Mouse (Mus musculus) spleen, adult 2 months (tissue): Measurements from ENCODE around the gene Nptx1. TPM values are rescaled to one million over a fixed set of nuclear protein-coding genes. Genes with fewer than 3 reads are reported as not detected.

Source experiments
- DNase-seq, 2 experiments: peaks; one replicate each; pipeline versions ENCODE4 v3.0.0 to v3.0.0-alpha.2; 2012 to 2021; ENCODE audit warnings: low spot score in 2 of 2, low read depth in 1 of 2
- H3K27ac ChIP-seq: fragments of 200-500 bp; 2 replicates; pipeline ENCODE4 v1.5.1; 2012; ENCODE audit warnings: low read length, inconsistent platforms; ENCODE audit not compliant: insufficient read depth
- H3K27me3 ChIP-seq: fragments of 200-500 bp; 2 replicates; pipeline ENCODE4 v1.6.1; 2012; ENCODE audit warnings: mild to moderate bottlenecking, moderate library complexity, low read length, inconsistent platforms; ENCODE audit not compliant: control insufficient read depth, insufficient read depth
- H3K36me3 ChIP-seq: fragments of 200-500 bp; 2 replicates; pipeline ENCODE4 v1.6.1; 2012; ENCODE audit warnings: mild to moderate bottlenecking, low read length, inconsistent platforms; ENCODE audit not compliant: control insufficient read depth, insufficient read depth
- H3K4me1 ChIP-seq: fragments of 200-500 bp; 2 replicates; pipeline ENCODE4 v1.6.1; 2011; ENCODE audit warnings: inconsistent platforms; ENCODE audit not compliant: control insufficient read depth, insufficient read depth, insufficient read length
- H3K4me3 ChIP-seq: fragments of 200-500 bp; 2 replicates; pipeline ENCODE4 v1.5.1; 2011; ENCODE audit warnings: mild to moderate bottlenecking, inconsistent platforms; ENCODE audit not compliant: insufficient read depth, insufficient read length; ENCODE audit errors: extremely low read depth
- CTCF ChIP-seq: fragments of 200-500 bp; IDR thresholded peaks from 2 replicates; pipeline ENCODE4 v1.5.1; 2011; ENCODE audit warnings: mild to moderate bottlenecking, inconsistent platforms; ENCODE audit not compliant: insufficient read depth, insufficient read length, insufficient replicate concordance; ENCODE audit errors: extremely low read depth
- POLR2A ChIP-seq: fragments of 200-500 bp; IDR thresholded peaks from 2 replicates; pipeline ENCODE4 v1.6.1; 2011; ENCODE audit warnings: low read depth, low read length, inconsistent platforms
- WGBS: fragments of 180-500 bp; shearing (Covaris S2); methylation state at CpG from one replicate; pipeline ENCODE4 v1.1.7; 2018; 5-methylcytosine and 5-hydroxymethylcytosine counted together
- polyA plus RNA-seq: library from polyadenylated mRNA; depleted of rRNA; stranded (reverse); fragments of >200 nt; gene quantifications from 2 replicates; pipeline ENCODE4 v1.2.3, GENCODE M21; 2012; rRNA removed

Gene Nptx1
- 0.02 and 0.06 TPM in 2 replicates for polyA plus RNA-seq

DNA sequence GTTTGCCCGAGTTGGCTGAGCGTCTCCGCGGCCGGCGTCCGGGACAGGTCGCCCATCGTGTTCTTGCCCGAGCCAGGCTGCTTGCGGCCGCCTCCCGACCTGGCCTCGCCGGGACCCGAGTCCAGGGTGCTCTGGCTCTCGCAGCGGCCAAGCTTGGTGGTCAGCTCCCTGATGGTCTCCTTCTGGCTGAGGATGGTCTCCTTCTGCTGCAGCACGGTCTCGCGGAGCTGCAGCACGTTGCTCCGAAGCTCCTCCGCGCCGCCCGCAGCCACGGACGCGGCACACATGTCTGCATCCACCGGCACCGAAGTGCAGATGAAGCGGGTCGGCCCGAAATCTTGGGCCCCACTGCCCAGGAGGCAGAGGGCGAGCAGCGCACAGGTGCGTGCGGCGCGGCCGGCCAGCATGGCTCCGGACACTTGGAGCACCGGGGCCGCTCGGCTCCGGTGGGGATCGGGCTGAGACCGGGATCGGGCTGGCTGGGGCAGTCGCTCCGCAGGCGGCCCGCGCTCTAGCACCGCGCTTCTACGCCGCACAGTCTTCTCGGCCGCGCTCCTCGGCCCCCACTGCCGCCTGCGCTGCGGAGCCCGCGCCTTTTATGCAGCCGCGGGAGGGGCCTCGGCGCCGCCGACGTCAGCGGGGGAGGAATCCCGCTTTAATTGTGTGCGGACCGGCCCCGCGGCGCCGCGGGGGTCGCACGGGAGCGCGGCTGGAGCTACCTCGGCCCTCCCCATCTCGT is at the start of gene Nptx1:
Gene Nptx1 (minus strand): TSS at position 571 of the 739 bp plus-strand sequence.
- no peak for DNase-seq

DNA sequence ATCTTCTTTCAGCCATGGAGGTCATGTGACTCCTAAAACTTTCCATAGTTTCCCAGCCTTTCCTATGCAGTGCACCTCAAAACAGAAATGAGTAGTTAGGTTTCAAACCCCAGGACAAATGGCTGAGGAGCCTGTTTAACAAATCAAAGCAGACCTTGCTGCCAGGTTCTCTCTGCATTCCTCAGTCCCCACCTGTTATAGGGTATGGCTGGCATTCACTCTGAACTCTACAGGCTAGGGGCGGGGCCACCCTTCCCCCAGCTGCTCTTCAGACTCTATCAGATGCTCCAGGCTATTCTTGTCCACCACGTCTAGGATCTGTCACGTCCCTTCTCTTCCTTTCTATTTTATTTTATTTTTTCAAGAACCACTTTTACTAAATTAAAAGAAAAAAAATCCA is 46.4 kb upstream of the Nptx1 start:
- no peak for TF ChIP-seq CTCF
- TF ChIP-seq POLR2A: no peak
- 45% methylated on average over 3 of the region's 3 CpGs for WGBS
- Histone ChIP-seq H3K4me1 (peaks cover 5% of the 10 kb centered on the region; the same call in 1 of the 2 replicates), H3K4me3 (no peak overlapping the region), H3K27ac (no peak overlapping the region), H3K27me3 (peaks cover 5% of the 10 kb centered on the region; the same call in 1 of the 2 replicates), H3K36me3 (no peaks in the 10 kb centered on the region)
- DNase-seq: no peak

More for the DNA sequence above, at the start of gene Nptx1:
- Histone ChIP-seq H3K27ac (no peak within 1 kb of the TSS), H3K36me3 (no peaks in the 10 kb centered on the region), H3K27me3 (peaks cover 31% of the 10 kb centered on the region), H3K4me1 (peaks cover 22% of the 10 kb centered on the region), H3K4me3 (peak within 1 kb of the TSS; percentile 46; the same call in 1 of the 2 replicates)
- 1% methylated on average over 86 of the region's 90 CpGs for WGBS
- TF ChIP-seq CTCF: no peak
- TF ChIP-seq POLR2A: no peak

DNA sequence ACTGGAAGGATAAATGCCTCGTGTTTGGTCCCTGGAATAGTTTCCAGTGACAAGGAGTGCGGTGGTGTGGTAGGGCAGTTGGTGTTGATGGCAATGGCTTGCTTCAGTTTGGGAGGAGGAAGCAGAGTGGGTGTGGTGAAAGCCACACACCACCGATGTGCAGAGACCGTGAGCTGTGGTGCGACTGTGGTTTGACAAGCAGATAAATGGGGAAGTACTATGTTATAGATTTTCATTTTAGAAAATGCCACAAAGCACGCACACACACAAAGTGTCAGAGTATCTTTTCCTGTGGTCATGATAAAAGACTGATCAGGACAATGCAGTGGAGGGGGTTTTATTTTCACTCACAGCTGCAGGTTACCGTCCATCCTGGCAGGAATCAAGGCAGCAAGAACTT is 41.7 kb upstream of the Nptx1 start:
- Histone ChIP-seq H3K36me3 (no peaks in the 10 kb centered on the region), H3K27me3 (peaks cover 6% of the 10 kb centered on the region; the same call in 1 of the 2 replicates), H3K4me3 (no peak overlapping the region), H3K27ac (no peak overlapping the region), H3K4me1 (peaks cover 8% of the 10 kb centered on the region; the same call in 1 of the 2 replicates)
- no peak for TF ChIP-seq POLR2A
- no peak for TF ChIP-seq CTCF
- WGBS: 7% methylated on average over 7 of the region's 7 CpGs
- DNase-seq: peak; percentile 61 to 69

DNA sequence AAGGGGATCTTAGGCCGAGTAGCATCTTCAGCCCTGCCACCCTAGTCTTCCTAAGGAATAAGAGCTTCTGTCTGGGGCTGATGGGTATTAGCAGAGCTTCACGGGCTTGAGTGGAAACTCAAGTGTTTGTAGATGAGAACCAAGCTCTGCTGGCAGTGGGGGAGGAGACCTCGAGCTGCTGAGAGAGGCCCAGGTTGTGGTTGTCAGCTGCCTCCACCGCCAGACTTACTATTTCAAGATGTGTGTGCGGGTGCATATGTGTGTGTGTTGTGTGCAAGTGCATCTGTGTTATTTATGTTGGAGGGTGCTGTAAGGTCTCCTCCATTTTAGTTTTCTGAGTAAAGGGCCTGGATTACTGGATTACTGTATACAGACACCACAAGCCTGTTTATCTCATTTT is 39.6 kb upstream of the Nptx1 start:
- TF ChIP-seq POLR2A (no peak), CTCF (no peak)
- 52% methylated on average over 5 of the region's 5 CpGs for WGBS
- DNase-seq: no peak
- peaks cover 3% of the 10 kb centered on the region; the same call in 1 of the 2 replicates for H3K27me3 ChIP-seq
- peaks cover 8% of the 10 kb centered on the region; the same call in 1 of the 2 replicates for H3K4me1 ChIP-seq
- no peaks in the 10 kb centered on the region for H3K36me3 ChIP-seq
- no peak overlapping the region for H3K27ac ChIP-seq
- H3K4me3 ChIP-seq: no peak overlapping the region

DNA sequence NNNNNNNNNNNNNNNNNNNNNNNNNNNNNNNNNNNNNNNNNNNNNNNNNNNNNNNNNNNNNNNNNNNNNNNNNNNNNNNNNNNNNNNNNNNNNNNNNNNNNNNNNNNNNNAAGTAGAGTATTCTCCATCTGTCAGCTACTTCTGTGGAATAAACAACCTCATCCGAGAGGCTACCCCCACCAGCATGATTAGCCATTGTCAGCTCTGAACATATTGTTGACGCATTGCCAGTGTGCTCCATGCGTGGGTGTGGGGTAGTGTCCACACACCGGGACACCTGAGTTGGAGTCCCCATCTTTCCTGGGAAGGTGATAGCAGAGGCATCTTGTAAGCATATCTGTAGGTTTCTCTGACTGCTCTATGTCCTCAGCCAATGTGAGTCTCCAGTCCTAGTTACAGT is 39.0 kb upstream of the Nptx1 start:
- no peak for DNase-seq
- H3K4me1 ChIP-seq: peaks cover 8% of the 10 kb centered on the region; the same call in 1 of the 2 replicates
- H3K36me3 ChIP-seq: no peaks in the 10 kb centered on the region
- WGBS: 91% methylated on average over 4 of the region's 4 CpGs
- TF ChIP-seq CTCF (no peak), POLR2A (no peak)
- H3K27ac ChIP-seq: no peak overlapping the region
- H3K27me3 ChIP-seq: peaks cover 3% of the 10 kb centered on the region; the same call in 1 of the 2 replicates
- H3K4me3 ChIP-seq: no peak overlapping the region

DNA sequence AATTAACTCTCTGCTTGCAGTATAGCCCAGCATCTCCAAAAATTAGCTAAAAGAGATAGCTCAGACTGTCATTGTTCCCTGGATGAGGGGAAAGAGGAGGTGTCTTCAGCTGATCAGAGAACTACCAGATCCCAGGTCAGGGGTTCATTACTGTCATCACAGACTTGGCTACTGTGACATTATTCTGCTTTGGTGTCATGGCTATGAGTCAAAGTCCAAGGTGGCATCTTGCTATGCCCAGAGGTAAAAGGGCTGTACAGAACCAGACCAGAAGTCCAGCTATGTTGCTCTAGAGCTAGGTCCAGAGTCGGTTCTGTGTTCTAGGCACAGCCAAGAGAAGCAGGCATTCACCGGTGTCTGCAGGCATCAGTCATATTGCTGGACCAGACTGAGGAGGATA is 30.2 kb upstream of the Nptx1 start:
- Histone ChIP-seq H3K4me1 (no peaks in the 10 kb centered on the region), H3K36me3 (no peaks in the 10 kb centered on the region), H3K27ac (no peak overlapping the region), H3K27me3 (no peaks in the 10 kb centered on the region), H3K4me3 (no peak overlapping the region)
- no peak for TF ChIP-seq POLR2A
- no peak for TF ChIP-seq CTCF
- no peak for DNase-seq
- WGBS: 84% methylated on average over 2 of the region's 2 CpGs

DNA sequence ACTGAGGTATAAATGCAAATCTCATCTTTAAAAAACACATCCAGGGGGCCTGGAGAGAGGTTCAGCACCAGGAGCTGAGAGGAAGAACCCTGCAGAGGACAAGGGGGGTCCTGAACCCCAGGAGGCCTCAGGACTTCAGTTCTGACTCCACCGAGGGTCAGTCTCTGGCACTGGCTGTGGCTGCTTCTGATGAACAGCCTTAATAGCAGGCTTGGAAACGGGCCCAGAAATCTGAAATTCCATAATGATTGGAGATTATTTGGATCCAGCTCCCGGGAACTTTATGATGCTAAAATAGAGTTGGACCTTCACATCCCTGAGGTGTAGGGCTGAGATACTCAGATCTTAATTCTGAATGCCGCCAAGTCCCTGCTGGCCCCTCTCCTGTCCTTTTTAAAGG is 29.3 kb upstream of the Nptx1 start:
- DNase-seq: no peak
- 59% methylated on average over 4 of the region's 4 CpGs for WGBS
- H3K4me1 ChIP-seq: no peaks in the 10 kb centered on the region
- H3K4me3 ChIP-seq: no peak overlapping the region
- TF ChIP-seq CTCF: no peak
- no peak for TF ChIP-seq POLR2A
- H3K27me3 ChIP-seq: no peaks in the 10 kb centered on the region
- no peak overlapping the region for H3K27ac ChIP-seq
- H3K36me3 ChIP-seq: no peaks in the 10 kb centered on the region
